Mouse (Mus musculus) stomach, embryonic 14.5 days (tissue): ENCODE measurements at regions not wholly inside any gene's neighbourhood (a gene's known extent, or its start where the extent isn't known, plus 50 kb on each side); places are given as distances from the start of the nearest gene placed in this dataset.

Experiments used
- ATAC-seq: fragments of 200-750 bp; cut with Nextera tagmentation; 2 replicates; pipeline ENCODE4 v1.8.0; 2017; ENCODE audit warnings: low read depth, moderate TSS enrichment; ENCODE audit not compliant: insufficient number of reproducible peaks, insufficient read depth, low FRiP score
- H3K27ac ChIP-seq: fragments of 300-500 bp; sonication (generic); 2 replicates; pipeline ENCODE4 v1.5.1; 2014; ENCODE audit warnings: mild to moderate bottlenecking, low read length, moderate library complexity, mixed read lengths
- H3K27me3 ChIP-seq: fragments of 300-500 bp; sonication (generic); 2 replicates; pipeline ENCODE4 v1.6.1; 2014; ENCODE audit warnings: low read length, control low read depth, mixed read lengths; ENCODE audit not compliant: control insufficient read depth, insufficient read depth
- H3K36me3 ChIP-seq: fragments of 300-500 bp; sonication (generic); 2 replicates; pipeline ENCODE4 v1.6.1; 2014; ENCODE audit warnings: mild to moderate bottlenecking, control low read depth, low read length, moderate library complexity, mixed read lengths; ENCODE audit not compliant: control insufficient read depth, insufficient read depth
- H3K4me1 ChIP-seq: fragments of 300-500 bp; sonication (generic); 2 replicates; pipeline ENCODE4 v1.6.1; 2014; ENCODE audit warnings: low read length, control low read depth, mixed read lengths; ENCODE audit not compliant: control insufficient read depth, insufficient read depth
- H3K4me2 ChIP-seq: fragments of 300-500 bp; sonication (generic); replicated peaks from 2 replicates; pipeline ENCODE4 v1.6.1; 2014; ENCODE audit warnings: low read depth, low read length, control low read depth
- H3K4me3 ChIP-seq: fragments of 300-500 bp; sonication (generic); 2 replicates; pipeline ENCODE4 v1.5.1; 2014; ENCODE audit warnings: low read depth, low read length, control low read depth
- H3K9ac ChIP-seq: fragments of 300-500 bp; sonication (generic); replicated peaks from 2 replicates; pipeline ENCODE4 v1.6.1; 2014; ENCODE audit warnings: low read depth, mild to moderate bottlenecking, control low read depth, low read length, moderate library complexity, mixed read lengths
- H3K9me3 ChIP-seq: fragments of 300-500 bp; sonication (generic); 2 replicates; pipeline ENCODE4 v1.6.1; 2016; ENCODE audit warnings: low read depth, low read length, control low read depth; ENCODE audit not compliant: control insufficient read depth
- WGBS: fragments of 180-500 bp; shearing (Covaris S2); extraction: QIAGEN DNeasy Blood & Tissue Kit; methylation state at CpG from one replicate; pipeline ENCODE4 v1.1.7; 2014; 5-methylcytosine and 5-hydroxymethylcytosine counted together

- H3K27ac ChIP-seq = no peak overlapping the region
- no peak overlapping the region for H3K9ac ChIP-seq
- H3K4me2 ChIP-seq = no peak overlapping the region
- H3K36me3 ChIP-seq = no peaks in the 10 kb centered on the region
- WGBS = 56% methylated on average over 7 of the region's 7 CpGs
- H3K4me1 ChIP-seq = peaks cover 25% of the 10 kb centered on the region
- no peak overlapping the region for H3K4me3 ChIP-seq
- H3K9me3 ChIP-seq = no peaks in the 10 kb centered on the region
- H3K27me3 ChIP-seq = no peaks in the 10 kb centered on the region
- no peak for ATAC-seq
These were observed 312.3 kb downstream of the Gm49356 start for GRCm38 (mm10) chr15:59201386-59201785.

- H3K36me3 ChIP-seq = no peaks in the 10 kb centered on the region
- no peak for ATAC-seq
- H3K4me3 ChIP-seq = no peak overlapping the region
- no peak overlapping the region for H3K27ac ChIP-seq
- H3K9ac ChIP-seq = no peak overlapping the region
- WGBS = 68% methylated on average over 19 of the region's 19 CpGs
- no peak overlapping the region for H3K4me2 ChIP-seq
- no peaks in the 10 kb centered on the region for H3K27me3 ChIP-seq
- no peaks in the 10 kb centered on the region for H3K9me3 ChIP-seq
- H3K4me1 ChIP-seq = peaks cover 18% of the 10 kb centered on the region
These were observed 313.0 kb downstream of the Gm49356 start for GRCm38 (mm10) chr15:59201894-59202670.

- Histone ChIP-seq H3K9me3 (no peaks in the 10 kb centered on the region), H3K4me3 (no peak overlapping the region), H3K27me3 (no peaks in the 10 kb centered on the region), H3K9ac (no peak overlapping the region), H3K4me1 (peaks cover 6% of the 10 kb centered on the region), H3K4me2 (no peak overlapping the region), H3K27ac (no peak overlapping the region), H3K36me3 (no peaks in the 10 kb centered on the region)
- no peak for ATAC-seq
- 61% methylated on average over 17 of the region's 17 CpGs for WGBS
These were observed 314.2 kb downstream of the Gm49356 start for GRCm38 (mm10) chr15:59203097-59203849.

GRCm38 (mm10) chr15:59203850-59204625 is 314.9 kb downstream of the Gm49356 start:
- H3K36me3 ChIP-seq = no peaks in the 10 kb centered on the region
- 0 out of 2 replicates have a peak, but pooled peaks cover 3% of the 10 kb centered on the region for H3K4me1 ChIP-seq
- H3K9me3 ChIP-seq = no peaks in the 10 kb centered on the region
- H3K9ac ChIP-seq = no peak overlapping the region
- H3K4me3 ChIP-seq = no peak overlapping the region
- H3K27me3 ChIP-seq = no peaks in the 10 kb centered on the region
- H3K27ac ChIP-seq = no peak overlapping the region
- H3K4me2 ChIP-seq = no peak overlapping the region
- WGBS = 57% methylated on average over 17 of the region's 17 CpGs
- no peak for ATAC-seq

GRCm38 (mm10) chr15:59205091-59205490 is 316.0 kb downstream of the Gm49356 start:
- Histone ChIP-seq H3K27ac (no peak overlapping the region), H3K9me3 (no peaks in the 10 kb centered on the region), H3K9ac (no peak overlapping the region), H3K4me2 (no peak overlapping the region), H3K4me3 (no peak overlapping the region), H3K27me3 (no peaks in the 10 kb centered on the region), H3K4me1 (0 out of 2 replicates have a peak, but pooled peaks cover 3% of the 10 kb centered on the region), H3K36me3 (no peaks in the 10 kb centered on the region)
- 85% methylated on average over 3 of the region's 3 CpGs for WGBS
- ATAC-seq = no peak

GRCm38 (mm10) chr15:59205544-59205943 is 316.4 kb downstream of the Gm49356 start:
- no peaks in the 10 kb centered on the region for H3K27me3 ChIP-seq
- no peak overlapping the region for H3K27ac ChIP-seq
- no peak overlapping the region for H3K4me3 ChIP-seq
- 81% methylated on average over 7 of the region's 7 CpGs for WGBS
- no peak for ATAC-seq
- H3K36me3 ChIP-seq = no peaks in the 10 kb centered on the region
- H3K4me1 ChIP-seq = 0 out of 2 replicates have a peak, but pooled peaks cover 3% of the 10 kb centered on the region
- H3K9ac ChIP-seq = no peak overlapping the region
- H3K4me2 ChIP-seq = no peak overlapping the region
- no peaks in the 10 kb centered on the region for H3K9me3 ChIP-seq

- WGBS = 72% methylated on average over 7 of the region's 7 CpGs
- ATAC-seq = no peak
- H3K9ac ChIP-seq = no peak overlapping the region
- no peaks in the 10 kb centered on the region for H3K9me3 ChIP-seq
- no peak overlapping the region for H3K4me3 ChIP-seq
- no peak overlapping the region for H3K27ac ChIP-seq
- no peaks in the 10 kb centered on the region for H3K36me3 ChIP-seq
- H3K4me1 ChIP-seq = 0 out of 2 replicates have a peak, but pooled peaks cover 3% of the 10 kb centered on the region
- H3K4me2 ChIP-seq = no peak overlapping the region
- H3K27me3 ChIP-seq = no peaks in the 10 kb centered on the region
These were observed 317.5 kb downstream of the Gm49356 start for GRCm38 (mm10) chr15:59206636-59207035.

- H3K4me2 ChIP-seq = no peak overlapping the region
- H3K27ac ChIP-seq = no peak overlapping the region
- no peak for ATAC-seq
- H3K36me3 ChIP-seq = no peaks in the 10 kb centered on the region
- H3K9ac ChIP-seq = no peak overlapping the region
- H3K27me3 ChIP-seq = no peaks in the 10 kb centered on the region
- 0 out of 2 replicates have a peak, but pooled peaks cover 3% of the 10 kb centered on the region for H3K4me1 ChIP-seq
- WGBS = 67% methylated on average over 4 of the region's 4 CpGs
- H3K4me3 ChIP-seq = no peak overlapping the region
- no peaks in the 10 kb centered on the region for H3K9me3 ChIP-seq
These were observed 318.9 kb downstream of the Gm49356 start for GRCm38 (mm10) chr15:59207976-59208375.
